Mouse (Mus musculus) lung, adult 2 months (tissue): ENCODE measurements at regions not wholly inside any gene's neighbourhood (a gene's known extent, or its start where the extent isn't known, plus 50 kb on each side); places are given as distances from the start of the nearest gene placed in this dataset.

Experiments used
- CTCF ChIP-seq: fragments of 200-500 bp; IDR thresholded peaks from 2 replicates; pipeline ENCODE4 v1.5.1; 2011; ENCODE audit warnings: mild to moderate bottlenecking, low read length, control low read depth; ENCODE audit not compliant: insufficient read depth
- POLR2A ChIP-seq: fragments of 200-500 bp; IDR thresholded peaks from 2 replicates; pipeline ENCODE4 v1.6.1; 2011; ENCODE audit warnings: low read depth, mild to moderate bottlenecking, control low read depth, low read length, borderline replicate concordance; ENCODE audit errors: extremely low read depth

- TF ChIP-seq CTCF (no peak), POLR2A (no peak)
Measured at GRCm38 (mm10) chr11:32903970-32904369, 79.6 kb upstream of the Smim23 start.
